Mouse (Mus musculus): Measurements from ENCODE around the gene Nde1.

- TF ChIP-seq POLR2A (IDR thresholded peaks at IDR 0.05; ENCODE audit: extremely low read depth, insufficient read depth, low read length): no peak
- no peak for TF ChIP-seq CTCF (IDR thresholded peaks at IDR 0.05; ENCODE audit: extremely low read depth, insufficient read depth, low read length)
Observed at GRCm38 (mm10) chr16:14137976-14138561, 25.0 kb upstream of the Nde1 start.

All from cortical plate, adult 2 months (tissue).